Mouse (Mus musculus) G1E (cell line): ENCODE results near the gene Fbxo11. TPM values are rescaled to one million over a fixed set of nuclear protein-coding genes. Genes with fewer than 3 reads are reported as not detected.

Experiments
- ATAC-seq: 2 replicates; pipeline ENCODE4 v1.8.0; 2016; ENCODE audit warnings: mild to moderate bottlenecking; ENCODE audit not compliant: insufficient number of reproducible peaks, poor library complexity, low FRiP score, severe bottlenecking; ENCODE audit errors: extremely low read depth
- DNase-seq: peaks from one replicate; pipeline ENCODE4 v3.0.0; 2012; ENCODE audit warnings: low spot score
- H3K27me3 ChIP-seq: 2 replicates; pipeline ENCODE4 v1.6.1; 2012; ENCODE audit warnings: mild to moderate bottlenecking, low read length, inconsistent platforms; ENCODE audit not compliant: insufficient read depth
- H3K36me3 ChIP-seq: replicated peaks from 2 replicates; pipeline ENCODE3; 2012; ENCODE audit warnings: mild to moderate bottlenecking, inconsistent platforms
- H3K4me1 ChIP-seq: 2 replicates; pipeline ENCODE4 v1.6.1; 2012; ENCODE audit warnings: low read depth, low read length, inconsistent platforms, mixed read lengths; ENCODE audit not compliant: insufficient read depth
- H3K4me3 ChIP-seq: 2 replicates; pipeline ENCODE4 v1.5.1; 2012; ENCODE audit warnings: low read depth, mild to moderate bottlenecking, inconsistent platforms, low read length, moderate library complexity, mixed read lengths
- H3K9me3 ChIP-seq: replicated peaks from 2 replicates; pipeline ENCODE4 v1.6.1; 2012; ENCODE audit warnings: inconsistent platforms
- CTCF ChIP-seq: IDR thresholded peaks from 2 replicates; pipeline ENCODE4 v1.5.1; 2012; ENCODE audit warnings: low read depth, low read length, inconsistent platforms, mixed read lengths
- GATA1 ChIP-seq: IDR thresholded peaks from 2 replicates; pipeline ENCODE4 v1.6.1; 2012; ENCODE audit warnings: borderline replicate concordance, low read length, inconsistent platforms, mixed read lengths
- GATA2 ChIP-seq: IDR thresholded peaks from 2 replicates; pipeline ENCODE4 v1.6.1; 2012; ENCODE audit warnings: low read depth, low read length, inconsistent platforms, borderline replicate concordance
- POLR2AphosphoS5 ChIP-seq: IDR thresholded peaks from 2 replicates; pipeline ENCODE4 v1.6.1; 2012; ENCODE audit warnings: low read depth, low read length, inconsistent platforms; ENCODE audit not compliant: insufficient replicate concordance
- TAL1 ChIP-seq: conservative IDR thresholded peaks from 2 replicates; pipeline ENCODE4 v1.6.1; 2012; ENCODE audit warnings: low read depth, low read length, inconsistent platforms, mixed read lengths
- polyA plus RNA-seq: library from polyadenylated mRNA; stranded (reverse); fragments of >175 nt; gene quantifications from 2 replicates; pipeline ENCODE4 v1.2.3, GENCODE M21; 2012
- total RNA-seq, 2 experiments: library from RNA; stranded (forward) in 1 of 2; stranded (reverse) in 1 of 2; fragments of 200-1000 nt in 1 of 2; fragments of >200 nt in 1 of 2; fragmentation: Nextera tagmentation in 1 of 2; gene quantifications; 2 replicates each; pipeline ENCODE4 v1.2.3; 2014 to 2017

Fbxo11 gene
- total and polyA plus RNA-seq, 3 experiments: 2.9 to 78.7 (median 25.8) TPM

- peak; percentile 26 for DNase-seq
- Histone ChIP-seq H3K4me3 (peak overlapping the region; percentile 86), H3K9me3 (no peaks in the 10 kb centered on the region; the same call in 1 of the 2 replicates), H3K36me3 (peaks cover 5% of the 10 kb centered on the region), H3K4me1 (peaks cover 24% of the 10 kb centered on the region), H3K27me3 (no peaks in the 10 kb centered on the region)
- no peak for ATAC-seq
- TF ChIP-seq POLR2AphosphoS5 (no peak), GATA1 (no peak), TAL1 (no peak), GATA2 (no peak), CTCF (no peak)
Measured at GRCm38 (mm10) chr17:88063980-88064346, 1.1 kb downstream of the Fbxo11 start.

GRCm38 (mm10) chr17:88062860-88063580 lies 2.1 kb downstream of the Fbxo11 start:
- DNase-seq (no peak), ATAC-seq (no peak)
- H3K36me3 ChIP-seq: peaks cover 5% of the 10 kb centered on the region

GRCm38 (mm10) chr17:88061942-88062341 lies 3.1 kb downstream of the Fbxo11 start:
- Histone ChIP-seq H3K27me3 (no peaks in the 10 kb centered on the region), H3K9me3 (no peaks in the 10 kb centered on the region; the same call in 1 of the 2 replicates), H3K36me3 (peaks cover 5% of the 10 kb centered on the region), H3K4me3 (no peak overlapping the region), H3K4me1 (peaks cover 27% of the 10 kb centered on the region)
- DNase-seq (no peak), ATAC-seq (no peak)
- no peak for TF ChIP-seq CTCF
- no peak for TF ChIP-seq TAL1
- no peak for TF ChIP-seq GATA1
- TF ChIP-seq POLR2AphosphoS5: no peak
- no peak for TF ChIP-seq GATA2

More at GRCm38 (mm10) chr17:88062860-88063580, 2.1 kb downstream of the Fbxo11 start:
- TF ChIP-seq CTCF (no peak), POLR2AphosphoS5 (no peak)
- Histone ChIP-seq H3K9me3 (no peaks in the 10 kb centered on the region; the same call in 1 of the 2 replicates), H3K4me3 (peak overlapping the region; percentile 86; the same call in 1 of the 2 replicates), H3K4me1 (peaks cover 30% of the 10 kb centered on the region), H3K27me3 (no peaks in the 10 kb centered on the region)

- no peak for TF ChIP-seq GATA2
- TF ChIP-seq GATA1: no peak
- no peak for TF ChIP-seq CTCF
- TF ChIP-seq TAL1: no peak
- TF ChIP-seq POLR2AphosphoS5: no peak
- DNase-seq (no peak), ATAC-seq (no peak)
- H3K36me3 ChIP-seq: peaks cover 16% of the 10 kb centered on the region
- H3K4me3 ChIP-seq: no peak overlapping the region
- no peaks in the 10 kb centered on the region; the same call in 1 of the 2 replicates for H3K9me3 ChIP-seq
- H3K4me1 ChIP-seq: peaks cover 26% of the 10 kb centered on the region
- no peaks in the 10 kb centered on the region for H3K27me3 ChIP-seq
Measured at GRCm38 (mm10) chr17:88058280-88058679, 6.8 kb downstream of the Fbxo11 start.

- Histone ChIP-seq H3K36me3 (peaks cover 18% of the 10 kb centered on the region), H3K27me3 (no peaks in the 10 kb centered on the region), H3K9me3 (no peaks in the 10 kb centered on the region; the same call in 1 of the 2 replicates), H3K4me3 (no peak overlapping the region), H3K4me1 (peaks cover 25% of the 10 kb centered on the region)
- TF ChIP-seq CTCF (no peak), GATA1 (no peak), GATA2 (no peak), POLR2AphosphoS5 (no peak), TAL1 (no peak)
- DNase-seq (no peak), ATAC-seq (0 out of 2 replicates have a peak, but pooled peaks have one; percentile 36)
Measured at GRCm38 (mm10) chr17:88057846-88058245, 7.2 kb downstream of the Fbxo11 start.

GRCm38 (mm10) chr17:88051679-88052078 lies 13.4 kb downstream of the Fbxo11 start:
- Histone ChIP-seq H3K36me3 (peaks cover 24% of the 10 kb centered on the region), H3K4me3 (no peak overlapping the region), H3K9me3 (no peaks in the 10 kb centered on the region), H3K4me1 (peaks cover 13% of the 10 kb centered on the region), H3K27me3 (no peaks in the 10 kb centered on the region)
- TF ChIP-seq GATA1 (no peak), CTCF (no peak), POLR2AphosphoS5 (no peak), GATA2 (no peak), TAL1 (no peak)
- no peak for ATAC-seq
- no peak for DNase-seq

- TF ChIP-seq TAL1 (no peak), GATA1 (no peak), CTCF (no peak), POLR2AphosphoS5 (no peak), GATA2 (no peak)
- Histone ChIP-seq H3K4me1 (peaks cover 13% of the 10 kb centered on the region), H3K9me3 (no peaks in the 10 kb centered on the region), H3K36me3 (peaks cover 22% of the 10 kb centered on the region), H3K4me3 (no peak overlapping the region), H3K27me3 (no peaks in the 10 kb centered on the region)
- ATAC-seq (no peak), DNase-seq (no peak)
Measured at GRCm38 (mm10) chr17:88050892-88051291, 14.2 kb downstream of the Fbxo11 start.
